11 mouse cellular contexts compared by ENCODE assay signal in genomic region chr17:6866576-6866975, GRCm38 (mm10).
"Had no signal": no experiment of that assay in that cellular context is flagged by ENCODE, and none has a peak within 500 bp of the region (broad histone marks: within the 10 kb centered on the region; RNA-seq: fewer than 3 reads in every experiment).

No protein-coding gene starts in this region.

- H3K4me3 ChIP-seq: hindbrain, embryonic 13.5 days; layer of hippocampus, adult 2 months; liver, embryonic 15.5 days; megakaryocyte, embryonic 14.5 days; midbrain, embryonic 12.5 days; stomach, embryonic 15.5 days had no signal

- H3K27ac ChIP-seq: hindbrain, embryonic 13.5 days; hindbrain, postnatal 0 days; liver, embryonic 15.5 days; macrophage; midbrain, embryonic 12.5 days; stomach, embryonic 15.5 days had no signal

- ATAC-seq: hindbrain, postnatal 0 days had no signal

- H3K36me3 ChIP-seq: hindbrain, embryonic 13.5 days; liver, embryonic 15.5 days; midbrain, embryonic 12.5 days; stomach, embryonic 15.5 days had no signal

- DNase-seq: right cerebral cortex, postnatal 14 days; thymus, postnatal 4 days had no signal

- H3K4me2 ChIP-seq: hindbrain, embryonic 13.5 days; liver, embryonic 11.5 days; liver, embryonic 15.5 days; midbrain, embryonic 12.5 days; stomach, embryonic 15.5 days had no signal

- H3K27me3 ChIP-seq: stomach, embryonic 15.5 days had no signal

- H3K9me3 ChIP-seq: hindbrain, embryonic 13.5 days; liver, embryonic 15.5 days; megakaryocyte, embryonic 14.5 days; midbrain, embryonic 12.5 days; stomach, embryonic 15.5 days had no signal

- H3K9ac ChIP-seq: hindbrain, embryonic 13.5 days; liver, embryonic 15.5 days; midbrain, embryonic 12.5 days; stomach, embryonic 15.5 days had no signal
